Mouse (Mus musculus): ENCODE data around the gene Cep95.
A peak's percentile ranks its signal among the peaks of the same experiment; 100 is the strongest.

The Cep95 gene

DNA sequence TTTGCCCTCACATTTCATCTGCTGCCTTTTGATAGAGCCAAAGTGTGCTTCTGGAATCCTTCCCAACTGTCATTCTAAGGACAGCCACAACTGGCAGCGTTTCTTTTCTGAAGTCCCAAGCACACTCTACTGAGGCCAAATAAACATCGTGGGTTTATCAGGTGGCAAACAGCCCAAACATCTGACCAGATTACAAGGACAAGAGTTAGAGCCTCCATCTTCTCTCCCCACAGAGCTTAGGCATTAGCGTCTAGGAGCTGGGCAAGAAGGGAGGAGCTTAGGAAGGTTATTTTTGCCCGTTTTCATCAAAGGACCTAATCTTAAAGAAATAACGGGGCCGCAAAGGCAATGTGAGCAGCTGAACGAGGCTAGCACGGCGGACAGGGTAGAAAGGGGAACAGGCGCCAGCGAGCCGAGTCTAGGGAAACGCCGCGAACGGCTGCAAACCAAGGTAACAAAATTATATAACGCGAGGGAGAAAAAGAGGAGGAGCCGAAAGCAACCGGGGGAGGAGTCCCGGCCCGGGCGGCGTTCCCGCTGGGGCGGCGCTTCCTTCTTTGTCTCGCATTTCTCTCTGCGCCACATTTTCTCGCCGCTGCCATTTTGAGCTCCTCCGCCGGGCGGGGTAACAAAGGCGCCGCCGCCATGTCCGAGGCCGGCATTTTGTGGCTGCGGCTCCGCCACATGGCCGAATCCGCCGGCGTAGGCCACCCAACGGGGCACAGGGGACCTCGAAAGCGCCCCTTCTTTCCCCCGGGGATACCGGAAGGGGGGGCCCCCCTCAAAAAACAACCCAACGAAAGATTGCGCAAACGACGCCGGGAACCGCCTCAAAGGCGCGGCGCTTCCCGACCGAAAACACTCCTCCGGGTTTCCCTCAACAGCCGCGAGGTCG lies 1.7 kb upstream of the Cep95 start:
- peak; percentile 16; the same call in 1 of the 2 replicates for TF ChIP-seq GATA4 (IDR thresholded peaks at IDR 0.05; ENCODE audit: insufficient replicate concordance, low read length)

DNA sequence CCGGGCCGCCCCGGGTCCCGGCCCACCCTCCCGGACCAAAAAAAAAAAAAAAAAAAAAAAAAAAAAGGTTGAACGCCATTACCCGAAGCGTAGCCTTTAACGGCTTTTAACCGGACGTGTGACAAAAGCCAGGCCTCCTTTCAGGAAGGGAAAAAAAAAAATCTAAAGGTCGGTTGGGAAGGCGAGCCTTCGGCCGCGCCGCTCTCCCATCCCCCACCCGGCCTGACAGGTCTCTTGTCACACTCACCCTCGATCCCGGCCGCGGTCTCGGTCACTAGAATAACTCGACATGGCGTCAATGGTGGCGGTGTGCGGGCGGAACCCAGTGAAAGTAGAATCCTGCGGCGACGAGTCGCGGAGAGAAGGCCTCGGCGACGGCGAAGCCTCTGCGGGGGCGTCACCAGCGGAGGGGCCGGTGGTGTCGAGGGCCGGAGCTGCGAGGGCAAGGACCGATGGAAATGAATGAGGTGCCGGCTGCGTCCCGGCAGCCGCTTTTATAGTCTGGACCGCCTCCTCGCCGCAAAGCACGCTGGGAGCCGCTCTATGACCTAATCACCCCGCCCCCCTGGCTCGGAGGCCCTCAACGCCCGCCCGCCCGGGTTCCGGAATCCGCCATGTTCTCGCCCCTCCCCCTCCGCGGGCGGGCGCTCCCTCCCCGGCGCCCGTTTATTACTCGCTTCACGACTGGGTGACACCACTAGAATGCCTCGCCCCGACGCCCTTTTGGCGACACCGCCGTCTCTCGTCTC lies 852 bp upstream of the Cep95 start:
- TF ChIP-seq GATA4 (IDR thresholded peaks at IDR 0.05; ENCODE audit: insufficient replicate concordance, low read length): peak; percentile 49; the same call in 1 of the 2 replicates

DNA sequence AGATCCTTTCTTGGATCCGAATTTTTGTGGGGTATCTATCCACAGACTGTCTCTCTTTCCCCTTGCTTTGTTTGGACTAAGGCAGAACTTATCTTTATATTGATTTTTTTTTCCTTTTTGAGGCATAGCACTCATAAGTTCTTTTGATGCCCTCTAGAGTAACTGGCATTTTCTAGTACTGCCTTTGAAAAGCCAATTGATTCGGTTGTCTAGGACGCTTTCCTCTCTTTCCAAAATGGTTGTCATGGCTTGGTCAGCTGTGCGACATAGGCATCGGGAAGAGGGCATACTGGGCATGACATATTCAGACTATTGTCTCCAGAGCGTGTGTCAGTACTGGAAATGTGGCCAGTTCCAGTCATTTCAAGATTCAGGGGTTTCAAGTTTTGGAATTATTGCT lies 597 bp downstream of the Cep95 start:
- TF ChIP-seq GATA4 (IDR thresholded peaks at IDR 0.05; ENCODE audit: insufficient replicate concordance, low read length): no peak

DNA sequence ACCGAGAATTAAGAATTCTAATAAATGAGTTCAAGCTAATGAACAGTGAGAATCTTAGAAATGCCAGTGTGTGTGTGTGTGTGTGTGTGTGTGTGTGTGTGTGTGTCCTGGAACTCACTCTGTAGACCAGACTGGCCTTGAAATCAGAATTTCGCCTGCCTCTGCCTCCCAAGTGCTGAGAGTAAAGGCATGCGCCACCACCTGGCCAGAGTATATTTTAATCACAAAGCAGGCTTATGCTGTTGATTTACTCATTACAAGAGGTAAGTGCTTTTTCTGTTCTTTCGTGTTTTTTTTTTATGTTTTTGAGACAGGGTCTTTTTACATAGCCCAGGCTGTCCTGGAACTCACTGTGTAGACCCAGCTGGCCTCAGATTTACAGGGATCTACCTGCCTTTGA lies 4.8 kb downstream of the Cep95 start:
- no peak for TF ChIP-seq GATA4 (IDR thresholded peaks at IDR 0.05; ENCODE audit: insufficient replicate concordance, low read length)

DNA sequence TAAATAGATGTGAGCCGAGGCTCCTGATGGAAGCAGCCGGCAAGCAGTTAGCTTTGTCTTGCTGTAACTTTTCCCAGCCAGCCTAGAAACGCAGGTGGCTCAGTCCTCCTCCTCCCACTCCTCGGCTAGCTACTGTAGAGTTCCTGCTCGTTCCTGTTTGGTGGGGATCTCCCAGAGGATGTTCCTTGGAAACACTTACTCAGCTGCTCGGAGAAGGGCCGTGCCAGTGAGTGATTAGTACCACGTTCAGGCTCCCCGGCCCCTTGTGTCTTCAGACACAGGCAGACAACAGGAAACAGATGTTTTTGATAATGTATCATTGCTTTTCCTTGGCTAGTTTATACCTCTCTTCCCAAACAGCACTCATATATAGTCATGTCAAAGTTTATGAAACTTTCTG lies 6.6 kb downstream of the Cep95 start:
- TF ChIP-seq GATA4 (IDR thresholded peaks at IDR 0.05; ENCODE audit: insufficient replicate concordance, low read length): peak; percentile 56; the same call in 1 of the 2 replicates

DNA sequence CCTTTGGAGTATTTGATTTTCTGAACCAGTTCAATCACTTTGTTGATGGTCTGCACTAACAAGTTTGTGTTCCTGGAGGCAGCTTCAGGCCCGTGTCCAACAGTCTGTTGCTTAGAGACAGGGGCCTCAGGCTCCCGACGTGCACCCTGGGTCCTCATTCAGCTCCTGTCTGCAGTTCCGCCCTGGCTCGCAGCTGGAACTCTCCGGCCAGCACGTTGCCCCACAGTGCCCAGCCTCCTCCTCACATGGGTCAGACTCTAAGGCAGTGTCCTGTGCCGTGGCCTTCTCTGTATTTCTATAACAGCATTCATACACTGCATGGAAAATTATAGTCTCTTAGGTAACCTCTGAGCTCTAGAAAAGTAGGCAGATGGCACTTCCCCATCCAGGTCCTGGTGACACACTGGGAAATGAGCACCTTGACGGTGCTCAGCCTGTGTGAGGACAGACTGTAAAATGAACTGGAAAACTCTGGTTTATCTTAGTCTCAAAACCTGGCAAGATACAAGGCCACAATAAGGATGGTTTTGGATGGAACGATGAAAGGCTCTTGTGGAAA lies 13.1 kb downstream of the Cep95 start:
- TF ChIP-seq GATA4 (IDR thresholded peaks at IDR 0.05; ENCODE audit: insufficient replicate concordance, low read length): no peak

DNA sequence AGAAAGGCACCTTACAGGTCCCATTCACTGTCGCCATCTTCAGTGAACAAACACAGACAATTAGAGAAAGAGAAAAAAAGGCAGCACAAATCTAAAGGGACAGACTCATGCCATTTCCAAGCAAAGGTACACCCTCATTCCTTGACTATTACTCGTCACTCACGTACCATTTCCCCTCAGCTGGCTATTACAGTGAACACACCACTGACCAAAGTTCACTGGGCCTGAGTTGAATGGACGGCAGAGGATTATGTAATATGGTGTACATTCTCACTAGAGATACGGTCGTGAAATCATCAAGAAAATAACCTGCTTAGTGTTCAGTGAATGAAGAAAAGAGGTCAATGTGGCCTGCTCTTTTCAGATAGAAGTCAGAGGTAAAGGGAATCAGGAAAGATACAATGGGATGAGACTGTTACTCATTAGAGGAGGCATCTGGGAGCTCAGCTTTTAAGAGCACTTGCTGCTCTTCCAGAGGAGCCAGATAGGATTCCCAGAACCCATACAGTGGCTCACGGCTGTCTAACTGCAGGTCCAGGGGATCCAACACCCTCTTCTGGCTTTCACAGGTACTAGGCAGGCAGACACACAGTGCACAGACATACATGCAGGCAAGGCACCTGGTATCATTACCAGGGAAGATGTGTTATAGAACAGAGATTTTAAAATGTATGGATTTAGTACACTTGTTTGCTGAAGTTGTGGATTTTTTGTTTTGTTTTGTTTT lies 23.5 kb downstream of the Cep95 start:
- no peak for TF ChIP-seq GATA4 (IDR thresholded peaks at IDR 0.05; ENCODE audit: insufficient replicate concordance, low read length)

DNA sequence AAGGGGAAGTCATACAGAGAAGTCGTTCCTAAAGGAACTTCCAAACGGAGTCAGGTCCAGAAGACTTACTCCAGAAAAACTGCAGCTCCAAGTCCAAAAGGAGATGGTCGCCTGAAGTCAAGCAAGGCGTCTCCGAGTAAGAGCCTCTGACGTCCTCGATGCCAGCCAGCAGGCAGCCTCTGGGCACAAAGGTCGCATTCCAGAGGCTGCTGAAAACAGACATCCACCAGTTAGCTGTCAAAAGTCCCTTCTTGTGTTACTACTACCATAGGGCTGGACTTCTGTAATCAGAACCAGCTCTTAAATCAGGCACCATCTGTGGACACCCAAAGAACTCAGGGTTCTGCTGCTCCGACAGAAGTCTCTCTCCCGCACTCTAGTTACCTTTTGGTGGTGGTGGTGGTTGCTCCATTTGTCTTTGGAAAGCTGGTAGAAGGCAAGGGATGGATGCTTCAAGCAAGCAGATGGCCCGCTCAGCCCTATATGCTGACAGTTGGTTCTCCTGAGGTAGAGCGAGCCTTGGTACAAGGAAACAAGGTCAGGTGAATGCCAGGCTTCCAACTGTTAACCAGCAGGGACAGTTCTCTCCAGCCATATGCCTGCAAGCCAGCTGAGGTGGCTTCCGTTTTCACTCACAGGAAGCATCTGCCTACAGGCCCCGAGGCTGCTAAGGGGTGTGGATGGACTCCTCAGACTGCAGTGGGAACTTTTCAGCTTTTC lies 25.7 kb downstream of the Cep95 start:
- no peak for TF ChIP-seq GATA4 (IDR thresholded peaks at IDR 0.05; ENCODE audit: insufficient replicate concordance, low read length)

DNA sequence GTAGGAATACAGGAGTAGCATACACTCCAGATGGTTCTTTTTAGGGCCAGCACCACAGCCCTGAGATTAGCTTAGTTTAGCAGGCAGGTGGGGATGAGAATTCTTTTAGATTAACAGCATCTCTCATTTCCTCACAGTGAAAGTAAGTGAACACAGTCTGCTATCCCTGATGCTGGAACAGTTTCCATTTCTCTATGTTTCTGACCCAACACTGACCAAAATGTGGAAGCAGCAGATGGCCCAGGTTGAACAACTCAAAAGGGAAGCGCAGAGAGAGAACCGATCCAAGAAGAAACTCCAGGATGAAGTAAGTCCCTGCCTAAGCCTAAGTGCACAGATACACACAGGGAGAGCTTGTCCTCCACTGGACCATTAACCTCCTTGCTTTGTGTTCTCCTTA lies 26.3 kb downstream of the Cep95 start:
- no peak for TF ChIP-seq GATA4 (IDR thresholded peaks at IDR 0.05; ENCODE audit: insufficient replicate concordance, low read length)

DNA sequence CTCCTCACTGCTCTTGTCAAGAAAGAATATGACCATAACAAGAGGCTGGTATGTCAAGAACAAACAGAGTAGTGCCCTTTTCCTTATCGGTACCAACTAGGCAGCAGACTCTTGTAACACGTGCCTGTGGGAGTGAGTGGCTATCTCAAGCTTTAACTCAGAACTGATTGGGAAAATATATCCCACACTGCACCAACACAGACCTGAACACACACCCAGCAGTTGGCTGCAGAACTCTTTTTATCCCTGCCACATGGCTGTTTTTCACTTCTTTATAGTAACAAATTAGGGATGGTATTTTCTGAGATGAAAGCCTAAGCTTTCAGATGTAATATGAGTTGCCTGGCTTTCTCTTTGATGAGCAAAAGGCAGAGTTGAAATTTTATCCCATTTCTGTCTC lies 26.7 kb downstream of the Cep95 start:
- TF ChIP-seq GATA4 (IDR thresholded peaks at IDR 0.05; ENCODE audit: insufficient replicate concordance, low read length): no peak

DNA sequence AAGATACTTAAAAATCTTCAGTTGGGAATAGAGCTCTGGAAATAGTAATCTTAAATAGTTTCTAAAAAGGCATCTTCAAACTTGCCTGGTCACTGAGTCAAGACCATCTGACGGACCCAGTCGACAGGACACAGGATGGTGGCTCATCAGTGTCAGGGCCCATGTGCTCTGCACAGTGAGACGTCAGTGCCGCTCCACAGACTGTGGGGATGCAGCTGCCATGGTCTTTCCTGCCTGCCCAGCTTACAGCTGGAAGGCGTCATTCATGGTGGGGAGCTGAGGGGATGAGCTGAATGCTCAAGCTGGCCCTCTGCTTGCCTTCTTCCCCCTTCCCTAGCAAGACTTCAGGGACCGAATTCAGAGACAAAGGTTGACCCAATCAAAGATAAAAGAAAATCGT lies 27.3 kb downstream of the Cep95 start:
- TF ChIP-seq GATA4 (IDR thresholded peaks at IDR 0.05; ENCODE audit: insufficient replicate concordance, low read length): no peak

DNA sequence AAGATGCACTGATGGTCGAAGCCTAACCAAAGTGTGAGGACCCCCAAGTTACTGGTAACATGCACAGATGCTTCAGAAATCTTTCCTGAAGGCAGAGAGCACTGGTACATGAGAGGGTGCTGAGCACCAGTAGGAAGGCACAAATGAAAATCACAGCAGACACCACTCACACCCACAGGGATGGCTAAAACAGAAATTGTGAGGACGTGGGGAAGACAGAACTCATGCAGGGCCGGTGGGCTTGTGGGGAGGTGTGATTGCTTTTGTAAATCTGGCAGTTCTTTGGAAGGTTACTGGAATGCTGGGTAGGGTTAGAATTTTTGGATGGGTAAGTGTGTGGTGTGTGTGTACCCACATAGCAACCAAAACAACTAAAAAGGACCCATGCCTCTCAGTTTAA lies 28.1 kb downstream of the Cep95 start:
- no peak for TF ChIP-seq GATA4 (IDR thresholded peaks at IDR 0.05; ENCODE audit: insufficient replicate concordance, low read length)

DNA sequence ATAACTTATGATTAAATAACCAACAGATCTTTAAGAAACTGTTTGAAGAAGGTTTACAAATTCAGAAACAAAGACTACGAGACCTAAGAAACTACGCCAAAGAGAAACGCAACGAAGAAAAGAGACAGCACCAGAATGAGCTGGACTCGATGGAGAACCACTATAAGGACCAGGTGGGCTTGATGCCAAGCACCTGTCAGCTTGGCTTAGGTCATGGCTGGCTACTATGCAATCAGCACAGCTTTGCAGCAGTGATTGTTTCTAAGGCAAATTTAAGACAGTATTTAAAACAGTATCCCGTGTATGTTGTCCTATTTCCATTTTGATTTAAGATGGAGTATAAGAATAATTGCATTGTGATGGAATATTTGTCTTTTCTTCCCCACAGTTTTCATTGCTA lies 28.8 kb downstream of the Cep95 start:
- no peak for TF ChIP-seq GATA4 (IDR thresholded peaks at IDR 0.05; ENCODE audit: insufficient replicate concordance, low read length)

DNA sequence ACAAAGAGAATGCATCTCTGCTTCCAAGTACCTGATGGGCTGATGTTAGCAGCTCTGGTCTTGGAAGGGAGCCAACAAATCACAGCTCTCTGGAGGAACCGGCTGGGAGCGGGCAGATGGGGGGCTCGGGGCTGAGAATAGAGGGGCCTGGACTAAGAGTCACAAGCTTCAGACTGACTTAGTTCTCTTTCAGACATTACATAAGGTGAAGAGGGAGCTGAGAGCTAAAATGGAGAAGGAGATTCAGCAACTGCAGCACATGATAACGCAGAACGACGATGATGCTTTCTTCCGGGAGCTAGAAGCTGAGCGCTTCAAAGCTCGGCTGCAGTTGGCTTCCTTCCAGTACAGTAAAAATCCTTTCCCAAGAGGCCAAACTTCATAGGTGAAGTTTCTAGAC lies 29.3 kb downstream of the Cep95 start:
- no peak for TF ChIP-seq GATA4 (IDR thresholded peaks at IDR 0.05; ENCODE audit: insufficient replicate concordance, low read length)

DNA sequence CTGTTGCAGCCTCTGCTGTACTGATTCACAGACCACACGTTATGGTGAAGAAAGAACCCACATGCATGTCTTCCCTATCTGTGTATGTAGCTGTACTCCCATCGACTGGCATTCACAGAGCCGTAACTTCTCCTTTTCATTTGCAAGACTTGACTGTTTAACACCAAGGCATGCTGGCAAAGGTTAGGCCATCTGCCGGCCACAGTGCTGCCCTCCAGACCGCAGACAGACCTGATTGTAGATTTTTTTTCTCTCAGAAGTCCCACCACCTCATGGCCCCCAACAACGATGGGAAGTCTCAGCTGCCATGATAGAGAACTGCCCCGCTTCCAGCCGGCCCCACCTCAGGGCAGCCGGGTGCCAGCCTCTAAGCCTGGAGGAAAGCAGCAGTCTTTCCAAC lies 30.5 kb downstream of the Cep95 start:
- no peak for TF ChIP-seq GATA4 (IDR thresholded peaks at IDR 0.05; ENCODE audit: insufficient replicate concordance, low read length)
